Mouse (Mus musculus) heart, adult 10 weeks (tissue): ENCODE data around the gene Ctsa. TPM values are rescaled to one million over a fixed set of nuclear protein-coding genes. Genes with fewer than 3 reads are reported as not detected.

Source experiments
- polyA plus RNA-seq: library from polyadenylated mRNA; stranded (reverse); fragments of 350-450 nt; fragmentation: Illumina TruSeq; extraction: RNeasy Lipid Tissue Mini Kit (QIAGEN cat#74804); gene quantifications from one replicate; pipeline ENCODE4 v1.2.3, GENCODE M21; 2014; ENCODE audit warnings: low read depth, low replicate concordance

Ctsa gene
- polyA plus RNA-seq, result 159 TPM

DNA sequence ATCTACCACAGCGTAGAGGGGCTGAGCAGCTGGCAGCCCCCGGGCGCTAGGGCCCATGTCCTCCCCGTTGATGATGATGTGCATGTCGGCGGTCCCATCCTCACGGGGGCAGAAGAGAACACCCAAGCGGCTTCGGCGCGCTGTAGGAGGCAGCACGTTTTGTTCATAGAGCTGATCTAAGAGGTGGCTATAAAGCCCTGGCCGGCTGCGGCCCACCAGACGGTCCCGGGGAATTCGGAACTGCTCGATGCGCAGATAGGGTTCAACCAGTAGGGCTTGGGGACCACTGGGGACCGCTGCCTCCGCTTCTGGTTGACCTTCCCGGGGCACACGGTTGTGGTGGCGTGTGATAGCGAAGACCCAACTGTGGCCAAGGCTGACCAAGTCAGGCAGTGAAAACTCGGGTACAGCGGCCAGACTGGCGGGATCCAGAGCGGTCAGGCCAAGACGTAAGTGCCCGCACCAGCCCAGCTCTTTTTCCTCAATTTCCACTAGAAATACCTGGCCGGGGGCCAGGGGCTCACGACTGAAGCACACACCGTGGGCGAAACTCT is at the start of gene Ctsa:
Gene Ctsa, plus strand, starts transcription at position 126 of the 554 bp plus-strand sequence.

DNA sequence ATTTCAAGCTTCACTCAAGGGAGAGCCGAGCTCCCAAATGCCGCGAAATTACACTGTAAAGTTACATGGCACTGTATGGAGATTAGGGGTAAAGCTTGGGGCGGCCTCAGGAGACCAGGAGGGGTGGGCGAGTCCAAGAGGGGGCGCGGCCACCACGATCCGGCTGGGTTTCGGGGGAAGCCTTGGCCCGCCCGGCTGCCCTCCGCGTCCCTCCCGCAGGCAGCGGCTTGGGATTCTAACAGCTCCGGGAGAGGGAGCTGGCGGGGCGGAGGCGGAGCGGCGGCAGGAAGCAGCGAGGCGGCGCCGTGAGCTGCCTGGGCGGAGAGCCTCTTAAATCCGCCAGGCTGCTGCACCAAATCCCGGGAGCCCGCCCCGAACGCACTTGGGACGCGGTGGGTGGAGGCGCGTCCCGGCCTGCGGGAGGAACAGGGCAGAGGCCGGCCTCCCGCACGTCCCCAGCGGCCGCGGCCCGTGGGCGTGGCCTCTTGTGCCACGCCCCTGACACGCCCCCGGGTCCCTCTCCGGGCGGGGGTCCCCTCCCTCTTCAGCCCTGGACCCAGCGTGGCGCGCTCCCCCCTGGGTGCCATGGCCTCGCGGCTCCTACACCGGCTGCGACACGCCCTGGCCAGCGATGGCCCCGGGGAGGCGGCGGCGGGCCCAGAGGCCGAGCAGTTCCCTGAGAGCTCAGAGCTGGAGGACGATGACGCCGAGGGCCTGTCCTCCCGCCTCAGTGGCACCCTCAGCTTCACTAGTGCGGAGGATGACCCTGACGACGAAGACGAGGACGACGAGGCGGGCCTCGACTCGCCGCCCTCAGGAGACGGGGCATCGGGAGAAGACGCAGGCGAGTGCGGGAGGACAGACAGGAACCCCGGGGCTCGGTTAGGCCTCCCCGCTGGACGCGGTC is 46.9 kb upstream of the Ctsa start, which contains the start of gene Snx21:
Gene Snx21, plus strand, starts transcription at position 343 of the 907 bp plus-strand sequence.

DNA sequence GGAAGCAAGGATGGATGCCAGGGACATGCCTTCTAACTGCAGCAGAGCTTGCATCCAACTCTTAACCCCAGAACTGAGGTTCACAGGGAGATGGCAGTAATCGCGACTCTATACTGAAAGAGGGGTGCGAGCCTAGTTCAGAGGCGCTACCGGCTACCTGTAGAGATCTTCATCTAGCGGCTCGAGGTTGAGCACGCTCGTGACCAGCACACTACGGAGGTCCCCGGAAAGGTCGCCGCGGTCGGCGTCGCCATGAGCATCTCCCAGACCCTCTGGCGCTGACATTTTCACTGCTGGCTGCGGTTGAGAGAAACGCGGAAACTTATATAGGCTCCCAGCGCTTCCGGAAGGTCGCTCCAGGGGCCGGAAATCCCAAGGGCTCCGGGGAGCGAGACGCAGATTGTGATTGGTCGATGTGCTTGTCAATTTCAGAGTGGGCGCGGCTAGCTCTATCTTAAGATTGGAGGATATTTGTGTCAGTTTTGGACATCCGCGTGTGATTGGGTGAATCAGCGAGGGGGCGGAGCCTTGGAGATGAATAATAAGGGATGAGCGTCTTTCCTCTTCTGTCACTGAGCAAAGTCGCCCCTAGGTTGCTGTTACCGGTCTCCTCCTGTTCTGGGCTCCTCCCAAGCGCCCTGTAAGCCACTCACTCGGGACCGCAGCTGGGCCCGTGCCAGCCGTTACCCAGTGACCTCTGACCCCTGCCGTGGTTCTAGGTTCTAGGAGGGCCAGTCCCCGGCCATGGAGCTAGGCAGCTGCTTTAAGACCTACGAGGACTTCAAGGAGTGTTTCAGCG is 27.9 kb upstream of the Ctsa start, which contains the start of the genes Acot8 and Zswim3:
Gene Acot8, minus strand, starts transcription at position 350 of the 799 bp plus-strand sequence.
Gene Zswim3, plus strand, starts transcription at position 566 of the 799 bp plus-strand sequence.

DNA sequence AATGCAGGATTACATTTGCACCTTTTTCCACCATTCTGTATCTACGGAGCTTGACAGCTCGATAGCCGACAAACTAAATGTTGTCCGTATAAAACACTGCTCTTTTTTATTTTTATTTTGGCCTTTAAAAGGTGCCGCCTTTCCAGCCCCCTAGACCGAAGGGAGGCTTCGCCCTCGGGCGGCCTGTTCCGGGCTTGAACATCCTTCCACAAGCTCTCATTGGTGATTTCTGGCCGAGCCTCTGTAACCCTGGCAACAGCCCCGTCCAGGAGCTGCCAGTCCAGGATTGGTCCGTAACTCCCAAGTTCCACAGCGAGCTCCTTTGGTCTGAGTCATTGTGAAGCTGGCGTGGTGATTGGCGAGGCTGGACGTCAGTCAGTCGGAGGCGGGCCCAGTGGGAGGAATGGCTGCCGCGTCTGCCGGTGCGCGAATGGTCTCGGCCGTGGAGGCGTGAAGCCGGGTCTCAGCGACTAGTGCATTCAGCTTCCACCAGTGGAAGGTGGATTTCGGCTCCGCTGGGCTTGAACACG is 10.0 kb upstream of the Ctsa start, which contains the start of gene Zswim1:
Gene Zswim1, plus strand, starts transcription at position 51 of the 530 bp plus-strand sequence.

DNA sequence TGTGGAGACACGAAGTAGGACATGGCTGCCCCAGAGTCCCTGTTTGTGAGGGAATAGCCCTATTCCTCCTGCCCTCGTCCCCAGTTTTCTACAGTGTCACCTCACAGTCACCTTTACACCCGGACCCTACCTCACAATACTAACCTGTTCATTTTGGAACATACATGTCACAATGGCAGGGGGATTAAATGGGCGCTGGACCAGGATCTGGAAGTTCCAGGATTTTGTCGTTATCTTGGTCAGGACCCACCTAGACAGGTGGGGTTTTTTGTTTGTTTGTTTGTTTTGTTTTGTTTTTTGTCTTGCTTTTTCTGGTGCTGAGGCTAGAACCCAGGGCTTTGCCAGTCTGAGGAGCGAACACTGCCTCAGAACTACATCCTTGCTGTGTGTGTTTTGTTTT is 4.2 kb upstream of the Ctsa start, which contains the start of gene Spata25:
Gene Spata25, minus strand, starts transcription at position 101 of the 400 bp plus-strand sequence.

DNA sequence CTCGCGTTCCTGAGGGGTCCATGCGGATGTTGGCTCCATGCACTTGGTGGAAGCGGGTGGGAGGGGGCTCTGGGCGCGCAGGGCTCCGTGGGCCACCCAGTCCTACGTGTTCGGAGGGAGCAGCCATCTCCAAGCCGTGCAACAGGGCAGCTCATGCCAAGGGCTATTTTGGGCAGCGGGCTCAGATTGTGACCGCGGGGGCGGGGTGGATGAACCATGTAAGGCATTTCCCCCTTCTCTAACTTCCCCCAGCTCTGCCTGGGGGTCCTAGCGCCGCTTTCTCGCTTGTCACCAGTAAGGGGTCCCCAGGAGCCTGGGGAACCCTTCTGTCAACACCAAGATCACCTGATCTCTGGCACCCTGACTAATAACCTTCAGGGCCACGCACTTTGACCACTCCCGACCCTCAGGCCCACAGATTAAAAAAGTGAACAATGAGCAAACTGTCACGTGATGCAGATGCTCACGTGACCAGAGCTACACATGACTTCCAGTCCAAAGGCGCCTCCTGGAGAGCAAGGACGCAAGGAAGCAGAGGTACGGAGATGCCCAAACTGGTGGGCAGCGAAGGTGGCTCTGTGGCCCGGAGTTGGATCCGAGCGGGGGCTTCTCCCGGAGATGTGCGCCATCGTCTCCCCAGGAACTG is 764 bp downstream of the Ctsa start, which contains the start of gene Neurl2:
Gene Neurl2, minus strand, starts transcription at position 143 of the 646 bp plus-strand sequence.

DNA sequence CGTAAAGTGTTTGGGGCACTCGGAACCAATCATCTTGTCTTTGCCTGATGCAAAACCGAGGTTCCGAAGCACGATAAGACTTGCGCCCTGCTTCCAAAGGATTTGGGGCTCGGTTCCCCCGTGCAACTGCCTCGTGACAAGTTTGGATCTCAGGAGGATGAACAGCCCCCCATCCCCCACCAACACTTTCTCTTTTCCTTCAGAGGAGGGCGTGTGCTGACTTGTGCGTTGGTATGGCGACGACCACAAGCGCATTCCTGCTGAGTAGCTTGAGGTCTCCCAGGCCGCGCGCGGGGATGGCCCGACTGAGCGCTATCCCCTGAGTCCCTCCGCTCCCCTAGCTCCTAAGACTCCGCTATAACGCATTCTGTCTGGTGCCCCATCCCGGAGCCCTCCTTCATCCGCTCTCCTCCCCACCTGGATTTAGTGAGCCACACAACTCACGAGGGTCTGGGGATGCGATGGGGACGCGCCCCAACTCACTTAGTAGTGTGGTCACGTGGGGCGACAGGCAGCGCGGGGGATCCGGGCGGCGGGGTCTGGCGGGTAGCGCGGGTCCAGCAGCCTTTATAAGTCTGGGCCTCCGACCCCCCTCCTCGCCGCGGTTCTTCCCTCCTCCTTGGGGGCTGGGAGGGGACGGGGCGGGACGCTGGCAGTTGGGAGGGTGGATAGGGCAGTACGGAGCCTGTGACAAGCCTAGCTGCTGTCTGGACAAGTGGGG is 24.6 kb downstream of the Ctsa start, which contains the start of gene Pltp:
Gene Pltp, minus strand, starts transcription at position 611 of the 721 bp plus-strand sequence.

DNA sequence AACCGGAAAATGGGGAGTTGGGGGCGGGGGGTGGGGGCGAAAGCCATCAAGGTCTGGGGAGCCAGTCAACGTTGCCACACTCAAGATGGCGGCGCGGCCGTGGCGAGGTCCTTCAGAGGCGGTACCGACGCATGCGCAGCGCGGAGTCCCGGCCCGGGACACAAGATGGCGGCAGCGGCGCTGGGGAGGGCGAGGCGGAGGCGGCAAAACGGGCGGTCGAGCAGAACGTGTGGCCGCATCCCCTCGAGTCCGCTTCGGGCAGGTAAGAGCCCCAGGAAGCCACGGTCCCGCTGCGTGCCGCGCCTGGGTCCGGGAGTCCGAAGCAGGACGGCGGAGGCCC is 46.5 kb downstream of the Ctsa start, which contains the start of gene Pcif1:
Gene Pcif1, plus strand, starts transcription at position 77 of the 340 bp plus-strand sequence.

Other genes starting within 250 kb of the Ctsa start
- not detected for gene Wfdc6a, start 247.4 kb upstream of the Ctsa start, polyA plus RNA-seq
- gene Eppin, start 239.3 kb upstream of the Ctsa start, polyA plus RNA-seq, result not detected
- not detected for gene Wfdc6b, start 219.4 kb upstream of the Ctsa start, polyA plus RNA-seq
- not detected for gene Wfdc8, start 219.2 kb upstream of the Ctsa start, polyA plus RNA-seq
- not detected for gene Wfdc16, start 194.1 kb upstream of the Ctsa start, polyA plus RNA-seq
- not detected for gene Wfdc10, start 176.8 kb upstream of the Ctsa start, polyA plus RNA-seq
- not detected for gene Wfdc9, start 176.3 kb upstream of the Ctsa start, polyA plus RNA-seq
- gene Wfdc11, start 158.8 kb upstream of the Ctsa start, polyA plus RNA-seq, result not detected
- gene Wfdc13, start 147.8 kb upstream of the Ctsa start, polyA plus RNA-seq, result not detected
- gene Spint4, start 134.4 kb upstream of the Ctsa start, polyA plus RNA-seq, result not detected
- not detected for gene Spint5, start 117.6 kb upstream of the Ctsa start, polyA plus RNA-seq
- 1.5 TPM for gene Wfdc3, start 86.9 kb upstream of the Ctsa start, polyA plus RNA-seq
- 21.1 TPM for gene Dnttip1, start 86.9 kb upstream of the Ctsa start, polyA plus RNA-seq
- gene Ube2c, start 63.0 kb upstream of the Ctsa start, polyA plus RNA-seq, result 0.86 TPM
- not detected for gene Tnnc2, start 52.9 kb upstream of the Ctsa start, polyA plus RNA-seq
- 26.6 TPM for gene Snx21, start 47.0 kb upstream of the Ctsa start, polyA plus RNA-seq
- gene Acot8, start 28.0 kb upstream of the Ctsa start, polyA plus RNA-seq, result 11.5 TPM
- 2.6 TPM for gene Zswim3, start 27.8 kb upstream of the Ctsa start, polyA plus RNA-seq
- gene Zswim1, start 10.2 kb upstream of the Ctsa start, polyA plus RNA-seq, result 5.1 TPM
- gene Spata25, start 4.3 kb upstream of the Ctsa start, polyA plus RNA-seq, result not detected
- 44.6 TPM for gene Neurl2, start 583 bp downstream of the Ctsa start, polyA plus RNA-seq
- 31.6 TPM for gene Pltp, start 24.8 kb downstream of the Ctsa start, polyA plus RNA-seq
- gene Pcif1, start 46.4 kb downstream of the Ctsa start, polyA plus RNA-seq, result 28.1 TPM
- 8.7 TPM for gene Zfp335, start 78.9 kb downstream of the Ctsa start, polyA plus RNA-seq
- 1.4 TPM for gene Mmp9, start 107.9 kb downstream of the Ctsa start, polyA plus RNA-seq
- gene Slc12a5, start 127.9 kb downstream of the Ctsa start, polyA plus RNA-seq, result 0.52 TPM
- gene Ncoa5, start 202.0 kb downstream of the Ctsa start, polyA plus RNA-seq, result 21.5 TPM
- 2.8 TPM for gene Cd40, start 222.8 kb downstream of the Ctsa start, polyA plus RNA-seq